Mouse (Mus musculus) liver, embryonic 14.5 days (tissue): ENCODE results near the gene Gm38392.

Source experiments
- CTCF ChIP-seq: IDR thresholded peaks from 2 replicates; pipeline ENCODE4 v1.5.1; 2016; ENCODE audit warnings: antibody characterized with exemption, low read depth, control low read depth
- EP300 ChIP-seq: IDR thresholded peaks from 2 replicates; pipeline ENCODE4 v1.6.1; 2016; ENCODE audit warnings: antibody characterized with exemption, low read depth

GRCm38 (mm10) chr3:88331282-88331681, 44.3 kb upstream of the Gm38392 start:
- no peak for TF ChIP-seq EP300
- peak; percentile 91 for TF ChIP-seq CTCF
